Mouse (Mus musculus): ENCODE data around the gene Hcls1. TPM values are rescaled to one million over a fixed set of nuclear protein-coding genes. Genes with fewer than 3 reads are reported as not detected.

Hcls1 gene
- polyA plus RNA-seq, 1 experiment, result 0.02 TPM

- H3ac ChIP-seq (ENCODE audit: control insufficient read depth, insufficient read length), result no peak overlapping the region
- no peaks in the 10 kb centered on the region for H3K79me2 ChIP-seq (ENCODE audit: control insufficient read depth, insufficient read depth)
- no peak overlapping the region for H3K4me2 ChIP-seq (ENCODE audit: low read depth)
- peaks cover 37% of the 10 kb centered on the region for H3K36me3 ChIP-seq (ENCODE audit: control insufficient read depth, insufficient read depth)
- TF ChIP-seq SRF (IDR thresholded peaks at IDR 0.05; ENCODE audit: control insufficient read depth, insufficient read length, low read depth) (no peak), MAX (IDR thresholded peaks at IDR 0.05; ENCODE audit: low read depth) (no peak), MYOG (IDR thresholded peaks at IDR 0.05; ENCODE audit: control insufficient read depth in 1 of 3, insufficient read depth in 1 of 3, insufficient read length in 2 of 3, low read depth in 2 of 3) (peak in 1 of 3 experiments; percentile 72), MYOD1 (IDR thresholded peaks at IDR 0.05; ENCODE audit: control insufficient read depth in 1 of 3, insufficient read length in 2 of 3, low read depth in 2 of 3) (peak in 1 of 3 experiments; percentile 74)
- H3K4me3 ChIP-seq, result no peak overlapping the region
- H3K27me3 ChIP-seq (ENCODE audit: control insufficient read depth, insufficient read depth, insufficient read length), result no peaks in the 10 kb centered on the region
Observed at GRCm38 (mm10) chr16:36924312-36924711, 10.5 kb upstream of the Hcls1 start.

DNA sequence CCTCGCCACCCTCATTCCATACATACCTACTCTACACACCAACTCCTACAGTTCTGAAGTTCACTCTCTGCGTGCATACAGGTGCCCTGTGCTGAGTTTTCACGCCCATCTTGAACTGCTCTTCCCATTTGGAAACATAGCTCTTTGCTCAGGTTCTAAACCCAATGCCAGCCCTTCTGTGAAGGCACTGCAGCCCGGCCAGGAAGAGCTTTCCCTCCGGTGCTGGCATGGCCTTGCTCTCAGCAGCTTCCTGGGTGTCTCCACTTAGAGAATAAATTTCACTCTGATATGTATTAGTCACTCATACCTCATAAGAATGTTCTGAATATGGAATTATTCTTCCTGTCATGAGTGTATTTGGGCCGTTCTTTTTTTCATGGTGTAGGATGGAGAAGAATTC is 9.4 kb upstream of the Hcls1 start:
- no peak overlapping the region for H3K4me2 ChIP-seq (ENCODE audit: low read depth)
- H3K36me3 ChIP-seq (ENCODE audit: control insufficient read depth, insufficient read depth), result peaks cover 40% of the 10 kb centered on the region
- no peak overlapping the region for H3ac ChIP-seq (ENCODE audit: control insufficient read depth, insufficient read length)
- no peaks in the 10 kb centered on the region for H3K27me3 ChIP-seq (ENCODE audit: control insufficient read depth, insufficient read depth, insufficient read length)
- H3K79me2 ChIP-seq (ENCODE audit: control insufficient read depth, insufficient read depth), result no peaks in the 10 kb centered on the region
- TF ChIP-seq MYOD1 (IDR thresholded peaks at IDR 0.05; ENCODE audit: control insufficient read depth in 1 of 3, insufficient read length in 2 of 3, low read depth in 2 of 3), result no peak
- TF ChIP-seq POLR2AphosphoS2 (IDR thresholded peaks at IDR 0.05; ENCODE audit: insufficient read length, low read depth), result no peak
- no peak for TF ChIP-seq E2F4 (IDR thresholded peaks at IDR 0.05; ENCODE audit: insufficient read depth)
- no peak for TF ChIP-seq TCF12 (IDR thresholded peaks at IDR 0.05; ENCODE audit: insufficient read depth, poor library complexity, severe bottlenecking)
- no peak for TF ChIP-seq REST (IDR thresholded peaks at IDR 0.05; ENCODE audit: insufficient read depth, insufficient read length)
- no peak for TF ChIP-seq CEBPB (IDR thresholded peaks at IDR 0.05; ENCODE audit: insufficient read depth, poor library complexity, severe bottlenecking)
- no peak for TF ChIP-seq SRF (IDR thresholded peaks at IDR 0.05; ENCODE audit: control insufficient read depth, insufficient read length, low read depth)
- TF ChIP-seq USF1 (IDR thresholded peaks at IDR 0.05; ENCODE audit: low read depth), result no peak
- no peak for TF ChIP-seq POLR2A (IDR thresholded peaks at IDR 0.05; ENCODE audit: insufficient read length, low read depth)
- H3K4me3 ChIP-seq, result no peak overlapping the region

- H3K4me2 ChIP-seq (ENCODE audit: low read depth), result no peak overlapping the region
- H3K36me3 ChIP-seq (ENCODE audit: control insufficient read depth, insufficient read depth), result peaks cover 38% of the 10 kb centered on the region
- H3ac ChIP-seq (ENCODE audit: control insufficient read depth, insufficient read length), result no peak overlapping the region
- H3K27me3 ChIP-seq (ENCODE audit: control insufficient read depth, insufficient read depth, insufficient read length), result no peaks in the 10 kb centered on the region
- no peak overlapping the region for H3K4me3 ChIP-seq
- H3K79me2 ChIP-seq (ENCODE audit: control insufficient read depth, insufficient read depth), result no peaks in the 10 kb centered on the region
- TF ChIP-seq TCF3 (IDR thresholded peaks at IDR 0.05; ENCODE audit: insufficient read length, low read depth) (no peak), REST (IDR thresholded peaks at IDR 0.05; ENCODE audit: insufficient read depth, insufficient read length) (no peak), POLR2AphosphoS2 (IDR thresholded peaks at IDR 0.05; ENCODE audit: insufficient read length, low read depth) (no peak), CEBPB (IDR thresholded peaks at IDR 0.05; ENCODE audit: insufficient read depth, poor library complexity, severe bottlenecking) (peak; percentile 55; the same call in 1 of the 2 replicates), POLR2A (IDR thresholded peaks at IDR 0.05; ENCODE audit: insufficient read length, low read depth) (no peak), MYOG (IDR thresholded peaks at IDR 0.05; ENCODE audit: control insufficient read depth in 1 of 3, insufficient read depth in 1 of 3, insufficient read length in 2 of 3, low read depth in 2 of 3) (peak in 1 of 3 experiments; percentile 49), MAX (IDR thresholded peaks at IDR 0.05; ENCODE audit: low read depth) (no peak), TCF12 (IDR thresholded peaks at IDR 0.05; ENCODE audit: insufficient read depth, poor library complexity, severe bottlenecking) (no peak), E2F4 (IDR thresholded peaks at IDR 0.05; ENCODE audit: insufficient read depth) (no peak), MYOD1 (IDR thresholded peaks at IDR 0.05; ENCODE audit: control insufficient read depth in 1 of 3, insufficient read length in 2 of 3, low read depth in 2 of 3) (no peak)
Observed at GRCm38 (mm10) chr16:36925797-36926196, 9.0 kb upstream of the Hcls1 start.

DNA sequence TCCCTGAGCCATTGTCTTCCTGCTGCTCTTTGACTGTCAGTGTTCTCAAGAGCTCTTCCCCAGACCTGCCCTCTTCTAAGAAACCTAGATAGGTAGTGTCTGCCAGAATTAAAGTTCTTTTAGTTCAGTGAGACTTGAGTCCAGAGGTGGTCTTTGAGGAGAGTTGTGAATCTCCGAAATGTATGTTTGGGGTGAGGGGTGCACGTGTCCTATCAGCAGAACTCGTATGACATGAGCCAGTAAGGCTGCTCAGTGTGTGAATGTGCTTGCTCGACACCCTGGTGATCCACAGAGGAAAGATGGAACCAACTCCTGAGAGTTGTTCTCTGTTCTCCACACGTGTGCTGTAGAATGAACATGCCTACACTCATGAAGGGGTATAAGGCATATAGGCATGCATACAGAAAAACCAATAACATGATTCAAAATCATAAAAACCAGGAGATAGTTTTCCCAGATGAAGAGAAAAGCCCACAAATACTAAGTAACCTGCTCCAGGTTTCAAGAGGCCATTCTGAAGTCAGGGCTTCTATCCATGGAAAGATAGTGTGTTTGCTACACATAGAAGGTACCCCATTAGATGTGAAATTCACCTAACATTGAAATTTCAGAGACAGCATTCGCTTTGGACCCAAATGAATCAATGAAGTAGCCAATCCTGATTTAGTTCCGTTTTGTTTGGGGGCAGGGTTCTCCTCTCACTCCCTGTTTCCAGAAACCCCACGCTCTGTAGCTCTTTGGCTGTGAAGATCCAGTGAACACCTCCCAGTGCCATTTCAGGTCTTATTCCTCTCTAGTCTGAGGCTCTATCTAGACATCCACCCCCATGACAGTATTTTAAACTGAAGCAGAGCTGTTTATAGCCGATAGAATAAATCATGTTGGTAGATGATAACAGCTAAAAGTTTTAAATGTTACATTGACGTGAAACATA is 8.0 kb upstream of the Hcls1 start:
- H3ac ChIP-seq (ENCODE audit: control insufficient read depth, insufficient read length), result no peak overlapping the region
- no peaks in the 10 kb centered on the region for H3K79me2 ChIP-seq (ENCODE audit: control insufficient read depth, insufficient read depth)
- no peak for TF ChIP-seq CEBPB (IDR thresholded peaks at IDR 0.05; ENCODE audit: insufficient read depth, poor library complexity, severe bottlenecking)
- TF ChIP-seq TCF12 (IDR thresholded peaks at IDR 0.05; ENCODE audit: insufficient read depth, poor library complexity, severe bottlenecking), result no peak
- TF ChIP-seq POLR2AphosphoS2 (IDR thresholded peaks at IDR 0.05; ENCODE audit: insufficient read length, low read depth), result no peak
- no peak for TF ChIP-seq MYOD1 (IDR thresholded peaks at IDR 0.05; ENCODE audit: control insufficient read depth in 1 of 3, insufficient read length in 2 of 3, low read depth in 2 of 3)
- no peak for TF ChIP-seq SRF (IDR thresholded peaks at IDR 0.05; ENCODE audit: control insufficient read depth, insufficient read length, low read depth)
- TF ChIP-seq TCF3 (IDR thresholded peaks at IDR 0.05; ENCODE audit: insufficient read length, low read depth), result no peak
- no peak for TF ChIP-seq POLR2A (IDR thresholded peaks at IDR 0.05; ENCODE audit: insufficient read length, low read depth)
- no peak for TF ChIP-seq MYOG (IDR thresholded peaks at IDR 0.05; ENCODE audit: control insufficient read depth in 1 of 3, insufficient read depth in 1 of 3, insufficient read length in 2 of 3, low read depth in 2 of 3)
- no peak for TF ChIP-seq REST (IDR thresholded peaks at IDR 0.05; ENCODE audit: insufficient read depth, insufficient read length)
- TF ChIP-seq E2F4 (IDR thresholded peaks at IDR 0.05; ENCODE audit: insufficient read depth), result no peak
- no peak for TF ChIP-seq USF1 (IDR thresholded peaks at IDR 0.05; ENCODE audit: low read depth)
- no peak for TF ChIP-seq MAX (IDR thresholded peaks at IDR 0.05; ENCODE audit: low read depth)
- no peak overlapping the region for H3K4me3 ChIP-seq
- H3K27me3 ChIP-seq (ENCODE audit: control insufficient read depth, insufficient read depth, insufficient read length), result no peaks in the 10 kb centered on the region
- H3K36me3 ChIP-seq (ENCODE audit: control insufficient read depth, insufficient read depth), result peaks cover 39% of the 10 kb centered on the region
- no peak overlapping the region for H3K4me2 ChIP-seq (ENCODE audit: low read depth)
